In genomic region chr4:93334636-93335117, GRCm38 (mm10) we compare ENCODE assay signal across 8 mouse cellular contexts. TPM values are rescaled to one million over a fixed set of nuclear protein-coding genes. Genes with fewer than 3 reads are reported as not detected.
DNase-seq lines count a peak whose midpoint lies in the region; ATAC-seq and TF ChIP-seq lines count a peak whose summit lies in the region.

No protein-coding gene starts in this region.

- H3K4me1 ChIP-seq in E14TG2a.4 (replicated peaks; ENCODE audit: low read depth, low read length) = peaks cover under 1% of the 10 kb centered on the region; the same call in 1 of the 2 replicates
- H3K4me1 ChIP-seq in forebrain, embryonic 11.5 days (replicated peaks; ENCODE audit: control insufficient read depth, insufficient read depth, low read length) = no peaks in the 10 kb centered on the region
- H3K4me1 ChIP-seq in heart, embryonic 16.5 days (ENCODE audit: control insufficient read depth, insufficient read depth, low read length) = peaks cover 2% of the 10 kb centered on the region; the same call in 1 of the 2 replicates
- H3K4me1 ChIP-seq in liver, embryonic 14.5 days (replicated peaks; ENCODE audit: control insufficient read depth in 2 of 2, insufficient read depth in 2 of 2, low read length in 1 of 2) = peaks cover 15 to 16% of the 10 kb centered on the region in 2 experiments
- H3K4me1 ChIP-seq in neural tube, embryonic 11.5 days (ENCODE audit: control insufficient read depth, insufficient read depth, low read length) = no peaks in the 10 kb centered on the region
- no peaks in the 10 kb centered on the region for H3K4me1 ChIP-seq in stomach, postnatal 0 days (replicated peaks; ENCODE audit: control insufficient read depth, insufficient read depth)

- DNase-seq in c-Kit-positive CD71-positive TER-119-negative erythroid progenitor cells, embryonic 14.5 days (ENCODE audit: low read depth) = peak; percentile 71
- peak; percentile 91 for DNase-seq in forebrain, embryonic 11.5 days (ENCODE audit: low spot score)
- DNase-seq in kidney, postnatal 36 days = peak; percentile 91 to 93
- peak; percentile 68 to 85 (median 69) for DNase-seq in liver, embryonic 14.5 days (ENCODE audit: low read depth in 3 of 3, low spot score in 3 of 3)
- DNase-seq in neural tube, embryonic 11.5 days (ENCODE audit: low spot score) = peak; percentile 85
- peak; percentile 91 for DNase-seq in stomach, postnatal 0 days (ENCODE audit: low spot score)

- H3K27me3 ChIP-seq in E14TG2a.4 (ENCODE audit: insufficient read depth, low read length) = no peaks in the 10 kb centered on the region
- no peaks in the 10 kb centered on the region for H3K27me3 ChIP-seq in forebrain, embryonic 11.5 days (ENCODE audit: control insufficient read depth, insufficient read depth, low read length)
- H3K27me3 ChIP-seq in heart, embryonic 16.5 days (ENCODE audit: control insufficient read depth, insufficient read depth, low read length) = no peaks in the 10 kb centered on the region
- H3K27me3 ChIP-seq in liver, embryonic 14.5 days (ENCODE audit: control insufficient read depth, insufficient read depth, low read length) = no peaks in the 10 kb centered on the region
- no peaks in the 10 kb centered on the region for H3K27me3 ChIP-seq in neural tube, embryonic 11.5 days (ENCODE audit: control insufficient read depth, insufficient read depth, low read length)
- no peaks in the 10 kb centered on the region for H3K27me3 ChIP-seq in stomach, postnatal 0 days (ENCODE audit: control insufficient read depth, insufficient read depth, low read length)

- under 1% methylated on average over 41 of the region's 49 CpGs for WGBS in forebrain, embryonic 11.5 days
- WGBS in heart, embryonic 16.5 days = under 1% methylated on average over 48 of the region's 49 CpGs
- WGBS in liver, embryonic 14.5 days (ENCODE audit: insufficient replicate concordance) = 1% methylated on average over 49 of the region's 49 CpGs
- 1% methylated on average over 49 of the region's 49 CpGs for WGBS in neural tube, embryonic 11.5 days
- under 1% methylated on average over 37 of the region's 49 CpGs for WGBS in stomach, postnatal 0 days

- H3K36me3 ChIP-seq in E14TG2a.4 (ENCODE audit: insufficient read depth, low read length) = no peaks in the 10 kb centered on the region
- H3K36me3 ChIP-seq in forebrain, embryonic 11.5 days (ENCODE audit: control insufficient read depth, insufficient read depth, low read length) = no peaks in the 10 kb centered on the region
- no peaks in the 10 kb centered on the region for H3K36me3 ChIP-seq in heart, embryonic 16.5 days (ENCODE audit: control insufficient read depth, insufficient read depth)
- no peaks in the 10 kb centered on the region for H3K36me3 ChIP-seq in liver, embryonic 14.5 days (replicated peaks; ENCODE audit: control insufficient read depth, insufficient read depth, low read depth)
- H3K36me3 ChIP-seq in neural tube, embryonic 11.5 days (ENCODE audit: control insufficient read depth, insufficient read depth, low read length) = no peaks in the 10 kb centered on the region
- no peaks in the 10 kb centered on the region for H3K36me3 ChIP-seq in stomach, postnatal 0 days (ENCODE audit: control insufficient read depth, insufficient read depth, low read length)

- H3K9ac ChIP-seq in forebrain, embryonic 11.5 days (ENCODE audit: low read length) = peak overlapping the region; percentile 92
- H3K9ac ChIP-seq in heart, embryonic 16.5 days (ENCODE audit: low read length) = peak overlapping the region; percentile 94
- H3K9ac ChIP-seq in liver, embryonic 14.5 days (replicated peaks) = peak overlapping the region; percentile 97
- H3K9ac ChIP-seq in neural tube, embryonic 11.5 days (ENCODE audit: low read length) = peak overlapping the region; percentile 92
- peak overlapping the region; percentile 96 for H3K9ac ChIP-seq in stomach, postnatal 0 days (ENCODE audit: low read length)

- ATAC-seq in forebrain, embryonic 11.5 days (replicated peaks; ENCODE audit: low FRiP score) = peak; percentile 92
- peak; percentile 90 for ATAC-seq in heart, embryonic 16.5 days (replicated peaks; ENCODE audit: extremely low read depth, insufficient read depth, low FRiP score)
- ATAC-seq in liver, embryonic 14.5 days (ENCODE audit: insufficient read depth) = peak; percentile 85
- peak; percentile 84 for ATAC-seq in neural tube, embryonic 11.5 days (ENCODE audit: insufficient read depth, low FRiP score, low TSS enrichment)
- peak; percentile 98 for ATAC-seq in stomach, postnatal 0 days (ENCODE audit: low FRiP score, low TSS enrichment)

- TF ChIP-seq CTCF in E14TG2a.4 (conservative IDR thresholded peaks at IDR 0.05; ENCODE audit: low read length) = no peak
- no peak for TF ChIP-seq CTCF in liver, embryonic 14.5 days (IDR thresholded peaks at IDR 0.05; ENCODE audit: low read depth)
- peak; percentile 6; the same call in 1 of the 2 replicates for TF ChIP-seq CTCF in stomach, postnatal 0 days (IDR thresholded peaks at IDR 0.05; ENCODE audit: low read depth)

- TF ChIP-seq EP300 in liver, embryonic 14.5 days (IDR thresholded peaks at IDR 0.05; ENCODE audit: low read depth) = no peak
- no peak for TF ChIP-seq EP300 in stomach, postnatal 0 days (optimal IDR thresholded peaks at IDR 0.05)

- H3K9me3 ChIP-seq in E14TG2a.4 (ENCODE audit: low read length) = no peaks in the 10 kb centered on the region
- no peaks in the 10 kb centered on the region for H3K9me3 ChIP-seq in forebrain, embryonic 11.5 days (ENCODE audit: control insufficient read depth, low read length)
- no peaks in the 10 kb centered on the region for H3K9me3 ChIP-seq in heart, embryonic 16.5 days (replicated peaks; ENCODE audit: control insufficient read depth, low read length)
- H3K9me3 ChIP-seq in liver, embryonic 14.5 days (ENCODE audit: control insufficient read depth, low read length) = no peaks in the 10 kb centered on the region
- no peaks in the 10 kb centered on the region for H3K9me3 ChIP-seq in neural tube, embryonic 11.5 days (ENCODE audit: control insufficient read depth, low read length)
- H3K9me3 ChIP-seq in stomach, postnatal 0 days (ENCODE audit: control insufficient read depth, low read length) = no peaks in the 10 kb centered on the region

- peak overlapping the region; percentile 87 for H3K4me2 ChIP-seq in forebrain, embryonic 11.5 days (ENCODE audit: low read depth, low read length, severe bottlenecking)
- peak overlapping the region; percentile 77 for H3K4me2 ChIP-seq in heart, embryonic 16.5 days (ENCODE audit: low read depth, low read length)
- H3K4me2 ChIP-seq in liver, embryonic 14.5 days (ENCODE audit: low read depth) = peak overlapping the region; percentile 94
- H3K4me2 ChIP-seq in neural tube, embryonic 11.5 days (ENCODE audit: low read depth) = peak overlapping the region; percentile 85
- peak overlapping the region; percentile 90 for H3K4me2 ChIP-seq in stomach, postnatal 0 days (replicated peaks; ENCODE audit: low read depth)

- H3K4me3 ChIP-seq in E14TG2a.4 (replicated peaks; ENCODE audit: low read length) = peak overlapping the region; percentile 83
- H3K4me3 ChIP-seq in forebrain, embryonic 11.5 days (ENCODE audit: low read depth, low read length) = peak overlapping the region; percentile 63
- H3K4me3 ChIP-seq in heart, embryonic 16.5 days (ENCODE audit: low read length) = peak overlapping the region; percentile 63
- H3K4me3 ChIP-seq in liver, embryonic 14.5 days (ENCODE audit: insufficient read depth in 1 of 2, low read depth in 2 of 2, low read length in 2 of 2) = peak overlapping the region; percentile 64 to 88
- H3K4me3 ChIP-seq in neural tube, embryonic 11.5 days (ENCODE audit: low read depth, low read length) = peak overlapping the region; percentile 70
- peak overlapping the region; percentile 79 for H3K4me3 ChIP-seq in stomach, postnatal 0 days (ENCODE audit: low read depth, low read length)

- H3K27ac ChIP-seq in forebrain, embryonic 11.5 days (ENCODE audit: low read depth, low read length) = peak overlapping the region; percentile 81
- H3K27ac ChIP-seq in heart, embryonic 16.5 days (ENCODE audit: low read length) = peak overlapping the region; percentile 86
- peak overlapping the region; percentile 91 for H3K27ac ChIP-seq in liver, embryonic 14.5 days
- peak overlapping the region; percentile 97 for H3K27ac ChIP-seq in neural tube, embryonic 11.5 days (ENCODE audit: low read depth, low read length)
- peak overlapping the region; percentile 96 for H3K27ac ChIP-seq in stomach, postnatal 0 days (replicated peaks)

RNA-seq across cellular contexts. Expression of gene Tusc1, which starts 0.6 kb away (rescaled TPM):
- polyA plus RNA-seq in forebrain, embryonic 11.5 days (2014; fragmentation: Nextera tagmentation; extraction: Ambion mirVana) = 7.1 and 7.7 TPM in 2 replicates
- polyA plus RNA-seq in heart, embryonic 16.5 days (2015; fragmentation: Nextera tagmentation; extraction: Ambion mirVana) = 1.5 and 1.8 TPM in 2 replicates
- 5.0 and 5.1 TPM in 2 replicates for polyA plus RNA-seq in liver, embryonic 14.5 days (2012; rRNA removed)
- 4.4 and 4.6 TPM in 2 replicates for polyA plus RNA-seq in liver, embryonic 14.5 days (2014; fragmentation: Nextera tagmentation; extraction: Ambion mirVana)
- 9.3 and 9.6 TPM in 2 replicates for polyA plus RNA-seq in neural tube, embryonic 11.5 days (2014; fragmentation: Nextera tagmentation; extraction: Ambion mirVana)
- polyA plus RNA-seq in stomach, postnatal 0 days (2015; fragmentation: Nextera tagmentation; extraction: Ambion mirVana) = 5.1 and 7.2 TPM in 2 replicates

Comparison
In these comparisons a context has a peak if more than half of its experiments do, and no peak if none do; other contexts are left out.
1. Peak in every context shown above with its lines: DNase-seq, ATAC-seq, H3K4me3 ChIP-seq and H3K27ac ChIP-seq.